Mouse (Mus musculus) neural tube, postnatal 0 days (tissue): Measurements from ENCODE around the gene Pomp. TPM values are rescaled to one million over a fixed set of nuclear protein-coding genes. Genes with fewer than 3 reads are reported as not detected.

ENCODE experiments used
- polyA plus RNA-seq: library from polyadenylated mRNA; unstranded; fragments of >200 nt; fragmentation: Nextera tagmentation; extraction: Ambion mirVana; gene quantifications from 2 replicates; pipeline ENCODE4 v1.2.1, GENCODE M21; 2015

Gene Pomp
- 499 and 549 TPM in 2 replicates for polyA plus RNA-seq

GRCm38 (mm10) chr5:147860449-147861261, at the start of gene Pomp:
Gene Pomp, plus strand, starts transcription at chr5:147860461.

GRCm38 (mm10) chr5:147894455-147895076, 34.3 kb downstream of the Pomp start, which contains the start of gene Slc46a3:
Gene Slc46a3, minus strand, starts transcription at chr5:147894815.

Other genes with a start within 250 kb of the Pomp start
- gene Flt1, start 134.4 kb upstream of the Pomp start, polyA plus RNA-seq, result 11.4 and 12.0 TPM in 2 replicates
- gene Slc46a3, start 34.4 kb downstream of the Pomp start, polyA plus RNA-seq, result 4.4 and 6.3 TPM in 2 replicates
- 30.1 and 36.3 TPM in 2 replicates for gene Mtus2, start 96.9 kb downstream of the Pomp start, polyA plus RNA-seq